Mouse (Mus musculus) embryo, embryonic 10.5 days (tissue): ENCODE measurements around the gene Dirc2.

Experiments
- DNase-seq: peaks from one replicate; pipeline ENCODE4 v3.0.0-alpha.2; 2015; ENCODE audit warnings: low spot score

Gene Dirc2

GRCm38 (mm10) chr16:35772598-35772997 is 3.4 kb upstream of the Dirc2 start:
- DNase-seq = no peak

DNA sequence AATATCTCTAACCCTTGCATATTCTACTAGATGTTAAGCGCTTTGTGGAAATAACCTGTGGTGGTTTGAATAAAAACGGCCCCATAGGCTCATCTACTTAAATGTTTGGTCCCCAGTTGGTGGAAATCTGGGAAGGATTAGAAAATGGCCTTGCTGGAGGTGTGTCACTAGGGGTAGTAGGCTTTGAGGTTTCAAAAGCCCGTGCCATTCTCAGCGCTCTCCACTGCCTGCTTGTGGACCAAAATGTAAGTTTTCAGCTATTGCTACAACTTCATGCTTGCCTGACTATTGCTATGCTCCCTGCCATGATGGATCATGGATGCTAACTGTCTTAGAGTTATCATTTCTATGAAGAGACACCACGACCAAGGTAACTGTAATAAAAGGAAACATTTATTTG is 2.5 kb upstream of the Dirc2 start:
- no peak for DNase-seq

DNA sequence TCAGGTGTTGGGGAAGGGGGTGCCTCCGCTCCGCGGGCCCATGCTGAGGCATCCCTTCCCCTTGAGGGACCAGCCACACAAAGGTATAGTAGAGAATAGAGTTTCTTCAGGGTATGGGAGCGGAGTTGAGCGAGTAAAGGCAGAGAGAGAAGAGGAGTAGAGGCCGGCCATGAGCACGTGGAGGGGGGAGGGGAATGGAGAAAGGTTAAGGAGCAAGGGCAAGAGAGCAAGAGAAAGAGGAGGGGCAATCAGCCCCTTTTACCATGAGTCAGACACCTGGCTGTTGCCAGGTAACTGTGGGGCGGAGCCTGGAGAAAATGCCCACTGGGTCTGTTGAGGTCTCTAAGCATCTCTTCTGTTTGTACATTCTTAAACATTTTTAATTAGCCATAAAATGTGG is 2.0 kb upstream of the Dirc2 start:
- no peak for DNase-seq

DNA sequence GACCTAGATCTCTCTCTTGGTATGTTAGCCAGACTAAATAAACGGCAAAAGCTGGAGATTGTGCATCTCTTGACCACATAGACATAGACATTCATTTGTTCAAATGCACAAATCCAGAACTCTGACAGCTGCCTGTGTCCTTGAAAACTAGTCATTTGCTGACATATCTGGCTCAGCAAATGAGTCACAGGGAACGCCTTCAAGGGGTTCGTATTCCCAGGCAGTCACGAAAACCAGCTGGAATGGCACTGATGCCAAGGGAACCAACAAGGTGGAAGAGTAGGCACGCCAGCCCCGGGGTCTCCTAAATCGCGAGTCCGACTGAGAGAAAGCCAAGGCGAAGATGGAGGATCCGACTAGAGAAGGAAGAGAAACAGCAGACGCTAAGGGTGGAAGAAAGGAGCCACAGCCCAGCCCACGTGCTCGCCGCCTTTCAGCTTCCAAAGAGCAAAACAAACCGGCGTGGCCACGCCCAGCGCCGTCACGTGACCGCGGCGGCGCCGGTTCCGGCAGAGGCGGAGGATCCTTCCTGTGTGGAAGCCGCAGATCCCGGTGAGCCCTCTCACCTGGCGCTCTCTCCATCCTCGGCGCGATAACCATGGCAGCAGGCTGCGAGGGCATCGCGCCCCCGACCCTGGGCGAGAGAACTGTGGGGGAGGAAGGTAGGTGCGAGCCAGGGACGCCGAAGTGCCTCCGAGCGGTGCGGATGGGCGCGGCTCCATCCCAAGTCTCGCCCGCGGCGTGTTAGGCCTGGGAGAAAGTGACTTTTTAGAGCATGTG is 912 bp upstream of the Dirc2 start, which contains the start of gene Hspbap1:
Hspbap1 (plus strand) TSS at position 498 of the 780 bp plus-strand sequence.
- peak; percentile 92 for DNase-seq

- no peak for DNase-seq
These were observed 729 bp downstream of the Dirc2 start for GRCm38 (mm10) chr16:35768469-35768784.

DNA sequence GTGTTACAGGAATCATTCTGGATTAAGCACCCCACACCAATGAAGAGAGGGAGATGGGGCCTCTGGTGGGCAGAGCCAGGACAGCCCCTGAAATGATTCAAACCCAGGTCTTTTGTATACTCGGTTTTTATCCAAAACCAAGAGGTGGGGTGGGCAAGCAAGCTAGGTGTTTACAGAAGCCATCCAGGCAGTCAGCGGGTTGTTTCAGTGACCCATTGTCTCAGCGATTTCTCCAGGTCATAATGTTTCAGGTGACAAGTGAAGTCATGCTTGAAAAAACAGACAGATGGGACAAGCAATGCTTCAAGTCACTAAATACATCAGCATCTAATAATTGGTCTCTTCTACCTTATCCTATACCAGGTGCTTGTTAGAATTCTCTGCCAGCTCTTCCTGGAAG is 2.8 kb downstream of the Dirc2 start:
- no peak for DNase-seq

DNA sequence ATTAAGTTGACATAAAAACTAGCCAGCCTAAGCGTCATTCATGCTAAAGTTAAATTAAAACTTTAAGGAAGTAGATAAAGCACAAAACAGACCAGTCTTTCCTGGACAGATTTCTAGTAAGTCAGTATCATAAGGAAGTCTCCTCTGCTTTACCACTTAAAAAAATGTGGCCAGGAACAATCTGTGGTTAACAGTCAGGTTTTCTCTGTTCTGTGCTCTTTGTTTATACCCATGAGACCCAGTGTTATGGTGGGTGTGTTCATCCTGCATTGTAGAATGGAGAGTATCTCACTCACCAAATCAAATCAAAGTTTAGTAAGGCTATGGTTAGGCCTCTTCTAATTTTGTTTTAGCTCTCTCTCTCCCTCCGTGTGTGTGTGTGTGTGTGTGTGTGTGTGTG is 3.7 kb downstream of the Dirc2 start:
- DNase-seq = no peak

DNA sequence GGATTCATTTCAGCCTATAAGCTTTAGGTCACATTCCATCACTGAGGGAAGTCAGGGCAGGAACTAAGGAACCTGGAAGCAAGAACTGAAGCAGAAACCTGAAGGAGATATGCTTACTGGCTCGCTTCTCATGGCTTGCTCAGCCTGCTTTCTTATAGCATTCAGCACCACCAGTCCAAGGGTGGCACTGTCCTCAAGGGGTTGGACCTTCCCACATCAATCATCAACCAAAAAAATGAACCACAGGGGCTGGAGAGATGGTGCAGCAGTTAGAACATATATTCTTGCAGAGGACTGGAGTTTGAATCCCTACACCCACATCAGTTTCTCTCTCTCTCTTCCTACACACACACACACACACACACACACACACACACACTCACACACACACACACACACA is 4.2 kb downstream of the Dirc2 start:
- no peak for DNase-seq

DNA sequence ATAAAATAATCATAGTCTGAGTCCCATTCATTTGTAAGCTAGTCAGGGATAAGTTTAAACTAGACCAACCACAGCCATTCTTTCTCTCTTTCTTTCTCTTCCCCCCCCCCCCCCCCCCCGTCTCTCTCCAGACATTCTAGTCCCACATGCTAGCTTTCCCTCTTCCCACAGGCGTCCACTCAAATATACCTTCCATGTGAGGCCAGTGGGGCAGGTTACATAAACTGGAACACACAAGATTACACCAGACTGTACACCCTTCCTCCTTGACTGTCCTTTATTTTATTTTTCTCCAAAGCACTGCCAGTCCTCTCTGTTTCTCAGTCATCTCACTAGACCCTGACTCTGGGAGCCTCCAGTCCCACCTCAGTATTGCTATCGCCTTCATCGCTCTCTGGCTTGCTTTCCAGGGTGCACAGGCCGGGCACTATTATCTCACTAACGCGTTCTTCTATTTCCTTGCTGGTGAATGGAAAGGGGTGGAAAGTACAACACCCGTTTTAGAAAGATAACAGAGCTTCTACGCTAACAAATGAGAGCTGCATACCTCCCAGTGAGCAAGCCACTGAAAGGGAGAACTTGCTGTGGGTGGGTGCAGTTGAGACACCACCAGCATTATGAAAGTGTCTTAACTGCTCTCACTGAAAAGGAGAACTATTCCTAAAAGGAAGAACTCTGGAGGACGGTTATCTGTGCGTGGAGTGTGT is 5.4 kb downstream of the Dirc2 start:
- DNase-seq = no peak

- DNase-seq = no peak
These were observed 9.8 kb downstream of the Dirc2 start for GRCm38 (mm10) chr16:35759401-35759800.

- DNase-seq = no peak
These were observed 12.5 kb downstream of the Dirc2 start for GRCm38 (mm10) chr16:35756697-35757096.

DNA sequence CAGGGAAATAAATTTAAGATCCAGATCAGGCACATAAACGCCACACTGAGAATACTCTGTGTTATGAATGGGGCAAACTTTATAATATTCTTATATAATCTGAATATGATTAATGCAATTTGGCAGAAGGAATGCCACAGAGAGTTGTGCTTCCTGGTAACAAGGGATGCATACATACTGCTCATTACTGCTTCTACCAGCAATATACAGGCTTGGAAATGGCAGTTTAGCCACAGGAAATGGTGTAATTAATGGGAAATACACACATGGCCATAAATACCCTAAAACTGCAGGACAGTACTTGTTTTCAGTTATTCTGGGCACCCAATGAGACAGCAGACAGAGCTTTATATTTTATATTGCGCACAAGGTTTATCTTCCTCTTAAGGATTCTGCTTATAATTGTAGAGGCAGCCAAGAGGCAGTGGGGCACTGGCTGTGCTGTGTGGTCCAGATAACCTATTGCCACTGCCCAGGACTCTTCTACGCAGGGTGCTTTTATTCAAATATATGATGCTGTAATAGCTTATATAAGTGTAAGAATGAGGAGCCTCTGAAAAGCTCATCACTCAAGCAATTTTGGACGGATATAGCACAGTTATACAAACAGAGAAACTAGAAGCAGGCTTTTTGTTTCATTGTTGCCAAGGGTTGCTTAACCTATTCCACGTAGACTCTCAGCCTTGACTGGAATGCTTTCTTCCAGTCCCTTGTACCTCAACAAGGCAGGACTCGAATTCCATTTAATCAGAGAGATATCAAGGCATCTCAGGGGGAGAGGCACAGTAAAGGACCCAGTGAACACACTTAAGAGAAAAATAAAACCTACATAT is 13.4 kb downstream of the Dirc2 start:
- DNase-seq = no peak

GRCm38 (mm10) chr16:35753926-35754325 is 15.2 kb downstream of the Dirc2 start:
- DNase-seq = no peak

DNA sequence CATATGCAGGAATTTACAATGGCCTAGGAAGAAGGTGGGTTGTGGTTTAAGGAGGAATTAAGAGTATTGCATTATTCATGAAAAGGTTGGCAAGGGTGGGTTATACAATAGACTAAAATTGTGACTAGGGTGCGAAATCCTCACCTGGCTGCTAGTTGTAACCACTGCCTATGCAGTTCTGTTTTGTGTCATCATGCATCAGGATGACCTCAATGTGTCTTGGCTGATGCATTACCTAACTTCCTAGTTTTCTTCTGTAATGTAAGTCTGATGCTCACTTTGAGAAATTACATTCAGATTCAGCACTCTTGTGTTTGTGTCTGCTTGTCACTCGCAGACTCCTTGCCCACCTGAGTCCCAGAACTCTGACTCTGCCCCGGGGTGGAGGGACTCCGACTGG is 17.3 kb downstream of the Dirc2 start:
- DNase-seq = no peak

GRCm38 (mm10) chr16:35749385-35749784 is 19.8 kb downstream of the Dirc2 start:
- DNase-seq = no peak

DNA sequence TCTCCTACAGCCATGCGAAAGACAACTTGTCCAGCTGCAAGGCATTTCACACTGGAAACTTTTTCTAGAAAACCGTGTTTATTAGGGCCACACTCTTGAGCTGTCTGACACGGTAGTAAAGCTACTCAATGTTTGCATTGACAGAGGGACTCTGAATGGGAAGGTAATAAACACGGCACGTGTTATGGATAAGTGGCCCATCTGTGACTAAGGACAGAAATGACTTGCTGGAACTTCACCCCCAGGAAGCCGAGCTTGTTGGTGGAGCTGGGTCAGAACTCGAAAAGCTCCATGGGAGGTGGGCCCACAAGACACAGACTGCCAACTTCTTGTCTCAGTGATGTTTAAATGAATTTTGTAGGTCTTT is 20.9 kb downstream of the Dirc2 start:
- DNase-seq = no peak

DNA sequence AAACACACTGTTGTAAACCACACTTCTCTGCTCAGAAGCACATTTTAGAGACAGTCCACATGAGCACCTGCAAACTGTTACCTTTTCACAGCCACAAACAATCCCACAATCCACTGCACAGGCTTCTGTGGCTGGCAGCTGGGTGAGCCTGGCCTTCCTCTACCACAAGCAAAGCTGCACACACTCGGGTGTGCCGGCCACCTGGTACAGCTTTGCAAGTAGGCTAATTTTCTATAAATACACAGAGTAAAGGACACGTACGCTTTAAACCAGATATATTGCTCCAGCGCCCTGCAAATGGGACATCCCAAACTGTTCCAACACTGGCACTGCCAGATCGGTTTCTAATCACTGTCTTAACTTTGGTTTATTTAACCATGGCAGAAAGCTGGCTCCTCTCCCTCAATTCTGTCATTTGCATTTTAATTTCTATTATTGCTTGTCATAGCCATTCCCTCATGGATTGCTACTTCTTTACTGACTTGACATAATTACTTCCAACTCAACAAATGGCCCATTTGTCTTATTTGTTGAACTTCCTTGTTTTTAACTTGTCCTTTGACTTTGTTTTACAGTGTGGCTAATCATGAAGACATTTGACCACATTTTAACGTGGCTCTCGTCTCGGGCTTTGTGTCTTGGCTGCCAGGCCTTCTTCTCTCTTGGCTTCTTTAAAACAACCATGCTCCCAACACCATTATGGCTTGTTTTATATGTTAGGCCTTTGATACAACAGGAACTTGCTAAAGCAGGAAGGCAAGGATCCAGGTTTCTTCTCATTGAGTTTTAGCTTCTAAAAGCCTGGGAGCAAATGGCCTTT is 21.5 kb downstream of the Dirc2 start:
- DNase-seq = no peak

DNA sequence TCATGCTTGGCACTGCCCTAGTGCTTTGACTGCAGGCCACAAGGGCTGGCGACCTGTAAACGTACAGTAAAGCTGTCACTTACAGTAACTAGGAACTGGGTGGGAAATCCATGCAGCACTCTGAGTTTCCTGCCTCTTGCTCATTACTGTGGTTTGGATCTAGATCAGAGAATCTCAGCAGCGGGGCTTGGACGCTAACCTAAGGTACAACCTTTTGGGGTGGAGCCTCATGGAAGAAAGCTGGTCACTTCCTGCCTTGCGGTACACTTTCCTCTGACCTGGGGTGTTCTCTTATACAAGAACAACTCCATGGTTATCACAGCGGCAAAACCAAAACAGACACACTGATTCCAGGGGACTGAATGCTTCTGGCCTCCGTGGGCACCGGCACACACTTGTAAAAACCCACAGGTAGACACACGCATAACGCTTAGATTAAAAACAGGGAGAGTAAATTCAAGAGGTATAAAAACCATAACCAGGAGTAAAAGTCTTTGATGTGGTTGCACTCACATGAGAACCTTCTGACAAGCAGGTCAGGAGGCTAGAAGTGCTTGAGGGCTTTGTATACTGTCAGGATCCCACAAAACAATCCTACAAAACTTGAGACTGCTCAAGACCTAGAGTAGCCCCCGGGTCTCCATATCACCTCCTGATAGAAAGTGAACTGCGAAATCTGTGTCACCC is 26.8 kb downstream of the Dirc2 start:
- DNase-seq = no peak

GRCm38 (mm10) chr16:35741621-35742020 is 27.5 kb downstream of the Dirc2 start:
- DNase-seq = no peak

- no peak for DNase-seq
These were observed 28.2 kb downstream of the Dirc2 start for GRCm38 (mm10) chr16:35740943-35741342.

DNA sequence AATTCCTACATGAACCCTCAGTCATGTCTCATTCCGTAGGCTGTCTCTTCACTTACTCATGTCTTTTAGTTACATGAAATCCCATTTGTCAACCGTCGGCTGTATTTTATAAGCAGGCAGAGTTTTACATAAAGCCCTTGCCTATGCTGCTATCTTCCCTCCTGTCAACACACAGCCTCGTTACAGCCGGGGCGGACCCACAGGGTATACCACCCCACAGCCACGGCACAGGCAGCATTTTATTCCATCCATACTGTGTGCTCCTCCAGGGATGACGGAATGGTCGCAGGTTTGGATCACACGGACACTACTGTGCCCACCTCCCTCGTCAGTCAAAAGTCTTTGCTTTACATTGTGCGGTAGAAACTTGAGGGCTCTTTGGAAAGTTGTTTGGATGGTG is 28.8 kb downstream of the Dirc2 start:
- DNase-seq = no peak

GRCm38 (mm10) chr16:35739548-35739947 is 29.6 kb downstream of the Dirc2 start:
- no peak for DNase-seq
